Mouse (Mus musculus) bone marrow, adult 2 months (tissue): ENCODE results near the gene Srsf4.

Experiments
- CTCF ChIP-seq: fragments of 200-500 bp; IDR thresholded peaks from 2 replicates; pipeline ENCODE4 v1.5.1; 2011; ENCODE audit warnings: low read length, control low read depth; ENCODE audit not compliant: control insufficient read depth, insufficient read depth
- POLR2A ChIP-seq: fragments of 200-500 bp; IDR thresholded peaks from 2 replicates; pipeline ENCODE4 v1.6.1; 2011; ENCODE audit warnings: low read depth, mild to moderate bottlenecking, control low read depth, low read length, borderline replicate concordance; ENCODE audit not compliant: control insufficient read depth

DNA sequence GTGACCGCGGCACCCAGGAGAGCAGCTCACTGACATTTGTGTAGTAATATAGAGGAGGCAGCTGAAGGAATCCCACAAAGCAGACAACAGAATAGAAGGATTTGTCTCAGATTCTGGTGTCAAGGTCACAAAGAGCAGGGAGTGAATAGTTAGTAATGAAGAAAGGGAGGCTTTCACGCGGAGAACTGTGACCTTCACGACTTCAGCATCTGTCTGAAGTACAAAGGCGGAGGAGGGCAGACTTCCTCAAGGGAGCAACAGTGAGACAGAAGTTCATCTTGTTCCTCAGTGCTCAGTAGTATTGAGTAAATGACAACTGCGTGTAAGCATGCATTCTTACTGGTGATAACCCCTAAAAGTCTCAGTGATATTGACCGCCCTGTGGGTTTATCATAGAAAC is 77.2 kb downstream of the Srsf4 start:
- no peak for TF ChIP-seq POLR2A
- TF ChIP-seq CTCF: no peak
